Mouse (Mus musculus) neural tube, embryonic 11.5 days (tissue): ENCODE data around the gene Tmem120b. TPM values are rescaled to one million over a fixed set of nuclear protein-coding genes. Genes with fewer than 3 reads are reported as not detected.

ENCODE experiments used
- ATAC-seq: fragments of 200-750 bp; cut with Nextera tagmentation; 2 replicates; pipeline ENCODE4 v1.8.0; 2017; ENCODE audit warnings: moderate number of reproducible peaks, mild to moderate bottlenecking, moderate TSS enrichment, moderate library complexity; ENCODE audit not compliant: insufficient read depth, low FRiP score, low TSS enrichment
- DNase-seq: peaks from one replicate; pipeline ENCODE4 v3.0.0-alpha.2; 2015; ENCODE audit warnings: low spot score
- H3K27ac ChIP-seq: fragments of 300-500 bp; sonication (generic); 2 replicates; pipeline ENCODE4 v1.5.1; 2014; ENCODE audit warnings: low read depth, mild to moderate bottlenecking, low read length
- H3K27me3 ChIP-seq: fragments of 300-500 bp; sonication (generic); 2 replicates; pipeline ENCODE4 v1.6.1; 2014; ENCODE audit warnings: mild to moderate bottlenecking, low read length, mixed read lengths; ENCODE audit not compliant: control insufficient read depth, insufficient read depth
- H3K36me3 ChIP-seq: fragments of 300-500 bp; sonication (generic); 2 replicates; pipeline ENCODE4 v1.6.1; 2014; ENCODE audit warnings: mild to moderate bottlenecking, low read length, moderate library complexity, mixed read lengths; ENCODE audit not compliant: control insufficient read depth, insufficient read depth
- H3K4me1 ChIP-seq: fragments of 300-500 bp; sonication (generic); 2 replicates; pipeline ENCODE4 v1.6.1; 2014; ENCODE audit warnings: low read length, mixed read lengths; ENCODE audit not compliant: control insufficient read depth, insufficient read depth
- H3K4me2 ChIP-seq: fragments of 300-500 bp; sonication (generic); 2 replicates; pipeline ENCODE4 v1.6.1; 2014; ENCODE audit warnings: low read depth, mild to moderate bottlenecking, moderate library complexity
- H3K4me3 ChIP-seq: fragments of 300-500 bp; sonication (generic); 2 replicates; pipeline ENCODE4 v1.5.1; 2014; ENCODE audit warnings: low read depth, low read length
- H3K9ac ChIP-seq: fragments of 300-500 bp; sonication (generic); 2 replicates; pipeline ENCODE4 v1.6.1; 2014; ENCODE audit warnings: mild to moderate bottlenecking, low read length
- H3K9me3 ChIP-seq: fragments of 300-500 bp; sonication (generic); 2 replicates; pipeline ENCODE4 v1.6.1; 2016; ENCODE audit warnings: low read length; ENCODE audit not compliant: control insufficient read depth
- WGBS: fragments of 180-500 bp; shearing (Covaris S2); extraction: QIAGEN DNeasy Blood & Tissue Kit; methylation state at CpG from one replicate; pipeline ENCODE4 v1.1.7; 2014; 5-methylcytosine and 5-hydroxymethylcytosine counted together
- polyA plus RNA-seq: library from polyadenylated mRNA; unstranded; fragments of >200 nt; fragmentation: Nextera tagmentation; extraction: Ambion mirVana; gene quantifications from 2 replicates; pipeline ENCODE4 v1.2.1, GENCODE M21; 2014

The Tmem120b gene
- polyA plus RNA-seq, 1 experiment from 2014 or later, result 9.9 TPM

DNA sequence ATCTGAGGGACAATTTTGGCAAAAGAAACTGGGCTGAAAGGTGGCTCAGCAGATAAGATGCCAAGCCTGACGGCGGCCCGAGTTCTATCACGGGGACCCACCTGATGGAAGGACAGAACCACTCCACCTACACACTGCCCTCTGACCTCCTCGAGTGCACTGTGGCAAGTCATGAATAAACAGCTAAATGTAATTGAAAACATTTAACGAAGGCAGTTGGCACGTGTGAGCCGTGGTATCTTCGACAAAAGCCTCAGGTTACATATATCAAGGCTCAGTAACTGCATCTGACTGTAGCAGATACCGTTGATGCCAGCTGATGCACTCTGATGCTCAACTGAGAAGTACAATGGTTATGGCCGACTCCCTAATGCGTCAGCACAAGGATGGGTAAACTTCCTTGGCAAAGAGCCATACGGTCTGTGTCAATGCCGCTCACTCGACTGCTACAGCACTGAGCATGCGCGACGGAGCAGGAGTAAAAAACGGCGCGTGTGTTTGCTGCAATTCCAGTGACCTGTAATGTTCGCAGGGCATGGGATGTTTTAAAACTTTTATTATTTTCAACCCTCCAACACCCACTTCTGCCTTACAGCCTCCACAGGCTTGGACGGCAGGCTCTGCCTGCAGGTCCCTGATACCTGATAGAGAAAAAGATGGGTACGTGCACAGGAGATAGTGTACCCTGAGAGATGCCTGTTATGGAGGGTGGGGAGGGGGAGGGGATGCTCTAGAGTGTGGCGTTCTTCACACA is 26.2 kb downstream of the Tmem120b start:
- WGBS, result 89% methylated on average over 25 of the region's 25 CpGs
- Histone ChIP-seq H3K4me1 (no peaks in the 10 kb centered on the region), H3K36me3 (no peaks in the 10 kb centered on the region; the same call in 1 of the 2 replicates), H3K9me3 (no peaks in the 10 kb centered on the region), H3K4me2 (no peak overlapping the region), H3K9ac (no peak overlapping the region), H3K27ac (no peak overlapping the region), H3K4me3 (no peak overlapping the region), H3K27me3 (no peaks in the 10 kb centered on the region)
- no peak for ATAC-seq
- DNase-seq, result no peak

GRCm38 (mm10) chr5:123096299-123096698 is 28.1 kb downstream of the Tmem120b start:
- WGBS, result 94% methylated on average over 8 of the region's 8 CpGs
- Histone ChIP-seq H3K9ac (no peak overlapping the region), H3K9me3 (no peaks in the 10 kb centered on the region), H3K36me3 (peaks cover 2% of the 10 kb centered on the region; the same call in 1 of the 2 replicates), H3K4me3 (no peak overlapping the region), H3K27ac (no peak overlapping the region), H3K4me1 (no peaks in the 10 kb centered on the region), H3K27me3 (no peaks in the 10 kb centered on the region), H3K4me2 (no peak overlapping the region)
- DNase-seq, result no peak
- no peak for ATAC-seq

DNA sequence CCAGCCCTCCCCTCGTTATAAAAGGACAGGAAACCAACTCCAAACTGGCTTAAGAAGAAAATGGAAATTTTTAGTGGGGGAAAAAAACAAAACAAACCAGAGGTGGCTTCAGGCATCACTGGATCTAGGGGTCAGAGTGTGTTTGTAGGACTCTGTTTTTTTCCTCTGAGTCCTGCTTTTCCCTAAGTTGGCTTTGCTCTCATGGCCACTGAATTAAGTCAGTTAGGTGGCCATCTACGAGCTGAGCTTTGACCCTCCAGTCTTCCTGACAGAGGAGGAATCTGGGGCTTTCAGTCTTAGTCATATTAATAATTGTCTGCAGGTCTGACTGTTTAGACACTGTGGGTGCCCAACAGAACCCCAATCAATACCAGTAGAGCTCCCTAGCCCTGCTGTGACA is 30.3 kb downstream of the Tmem120b start:
- H3K27ac ChIP-seq, result no peak overlapping the region
- H3K4me1 ChIP-seq, result no peaks in the 10 kb centered on the region
- no peak overlapping the region for H3K9ac ChIP-seq
- ATAC-seq, result no peak
- H3K4me2 ChIP-seq, result no peak overlapping the region
- peaks cover 2% of the 10 kb centered on the region; the same call in 1 of the 2 replicates for H3K36me3 ChIP-seq
- H3K27me3 ChIP-seq, result no peaks in the 10 kb centered on the region
- WGBS, result 75% methylated on average over 2 of the region's 2 CpGs
- DNase-seq, result no peak
- H3K4me3 ChIP-seq, result no peak overlapping the region
- H3K9me3 ChIP-seq, result no peaks in the 10 kb centered on the region

DNA sequence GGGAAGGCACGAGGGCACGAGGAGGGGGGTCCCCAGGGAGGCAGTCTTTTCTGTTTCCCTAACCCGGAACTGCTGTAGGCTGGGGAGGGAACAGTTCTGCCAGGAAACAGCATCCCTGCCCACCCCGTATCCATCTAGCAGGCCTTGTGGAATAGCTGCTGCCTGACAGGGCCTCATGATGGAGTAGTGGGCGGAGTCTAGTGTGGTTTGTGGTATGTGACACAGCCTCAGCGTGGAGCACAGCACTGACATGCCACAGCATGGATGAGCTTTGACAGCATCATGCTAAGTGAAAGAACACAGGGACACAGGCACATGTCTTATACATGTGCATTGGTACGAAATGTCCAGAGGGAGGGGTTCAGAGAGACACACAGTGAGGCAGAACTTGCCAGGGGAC is 34.2 kb downstream of the Tmem120b start:
- H3K36me3 ChIP-seq, result peaks cover 2% of the 10 kb centered on the region; the same call in 1 of the 2 replicates
- H3K9me3 ChIP-seq, result no peaks in the 10 kb centered on the region
- no peak overlapping the region for H3K27ac ChIP-seq
- no peaks in the 10 kb centered on the region for H3K27me3 ChIP-seq
- H3K4me3 ChIP-seq, result no peak overlapping the region
- H3K4me1 ChIP-seq, result no peaks in the 10 kb centered on the region
- WGBS, result 63% methylated on average over 7 of the region's 7 CpGs
- DNase-seq, result no peak
- ATAC-seq, result no peak
- H3K4me2 ChIP-seq, result no peak overlapping the region
- H3K9ac ChIP-seq, result no peak overlapping the region

- DNase-seq (no peak), ATAC-seq (no peak)
- no peak overlapping the region for H3K9ac ChIP-seq
- H3K4me2 ChIP-seq, result no peak overlapping the region
- H3K4me3 ChIP-seq, result no peak overlapping the region
- H3K27ac ChIP-seq, result no peak overlapping the region
- 79% methylated on average over 8 of the region's 8 CpGs for WGBS
- no peaks in the 10 kb centered on the region for H3K27me3 ChIP-seq
- no peaks in the 10 kb centered on the region for H3K9me3 ChIP-seq
- H3K4me1 ChIP-seq, result no peaks in the 10 kb centered on the region
- H3K36me3 ChIP-seq, result peaks cover 2% of the 10 kb centered on the region; the same call in 1 of the 2 replicates
Observed at GRCm38 (mm10) chr5:123103556-123103955, 35.3 kb downstream of the Tmem120b start.

GRCm38 (mm10) chr5:123104769-123105168 is 36.6 kb downstream of the Tmem120b start:
- ATAC-seq (no peak), DNase-seq (no peak)
- Histone ChIP-seq H3K27ac (no peak overlapping the region), H3K4me3 (no peak overlapping the region), H3K9me3 (no peaks in the 10 kb centered on the region), H3K36me3 (no peaks in the 10 kb centered on the region), H3K4me2 (no peak overlapping the region), H3K9ac (no peak overlapping the region), H3K27me3 (no peaks in the 10 kb centered on the region), H3K4me1 (no peaks in the 10 kb centered on the region)
- WGBS, result 82% methylated on average over 6 of the region's 6 CpGs

GRCm38 (mm10) chr5:123109452-123110203 is 41.4 kb downstream of the Tmem120b start:
- Histone ChIP-seq H3K27ac (peak overlapping the region; percentile 53; the same call in 1 of the 2 replicates), H3K36me3 (no peaks in the 10 kb centered on the region), H3K9me3 (no peaks in the 10 kb centered on the region), H3K4me2 (no peak overlapping the region), H3K9ac (no peak overlapping the region), H3K4me3 (no peak overlapping the region), H3K27me3 (no peaks in the 10 kb centered on the region), H3K4me1 (peaks cover 10% of the 10 kb centered on the region; the same call in 1 of the 2 replicates)
- ATAC-seq (no peak), DNase-seq (peak; percentile 40)
- 33% methylated on average over 13 of the region's 13 CpGs for WGBS

DNA sequence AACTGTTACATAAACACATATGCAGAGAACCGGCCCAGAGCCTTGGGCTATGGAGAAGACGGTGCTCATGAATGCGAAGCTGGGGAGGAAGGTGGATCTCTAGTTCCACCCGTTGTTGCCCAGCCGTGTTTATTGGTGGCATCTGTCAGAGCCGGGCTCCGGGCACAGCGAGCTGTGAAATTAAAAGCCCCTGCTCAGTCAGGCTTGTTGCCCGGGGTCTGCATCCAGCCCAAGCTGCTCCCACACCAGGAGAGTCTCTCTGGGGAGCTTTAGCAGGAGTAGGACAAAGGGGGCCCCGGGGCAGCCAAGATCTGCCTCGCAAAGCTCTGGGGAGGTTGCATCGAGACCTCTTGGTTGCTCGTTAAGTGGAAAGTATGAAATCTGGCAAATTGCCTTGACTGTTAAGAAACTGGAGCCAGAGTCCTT is 42.1 kb downstream of the Tmem120b start:
- 78% methylated on average over 13 of the region's 13 CpGs for WGBS
- DNase-seq (no peak), ATAC-seq (no peak)
- no peaks in the 10 kb centered on the region for H3K9me3 ChIP-seq
- H3K27ac ChIP-seq, result 0 out of 2 replicates have a peak overlapping the region, but pooled peaks have one; percentile 53
- H3K4me1 ChIP-seq, result peaks cover 11% of the 10 kb centered on the region; the same call in 1 of the 2 replicates
- no peaks in the 10 kb centered on the region for H3K36me3 ChIP-seq
- no peak overlapping the region for H3K4me3 ChIP-seq
- H3K27me3 ChIP-seq, result no peaks in the 10 kb centered on the region
- no peak overlapping the region for H3K9ac ChIP-seq
- H3K4me2 ChIP-seq, result no peak overlapping the region
